In the genomic region with DNA sequence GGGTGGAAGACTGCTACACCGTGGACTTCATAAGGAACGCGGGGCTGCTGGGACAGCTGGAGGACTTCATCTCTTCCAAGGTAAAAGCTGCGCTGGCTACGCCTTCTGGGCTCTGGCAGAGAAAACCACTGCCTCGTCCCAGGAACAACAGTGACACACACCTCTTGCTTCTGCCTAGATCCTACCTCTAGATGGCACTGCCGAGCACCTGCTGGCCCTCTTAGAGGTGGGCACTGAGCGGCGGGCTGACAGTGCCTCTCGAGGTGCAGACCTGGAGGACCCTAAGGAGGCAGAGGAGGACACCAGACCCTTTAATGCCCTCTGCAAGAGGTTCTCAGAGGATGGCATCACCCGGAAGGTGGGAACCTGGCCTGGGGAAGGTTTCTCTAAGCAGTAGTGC, we compare ENCODE assay signal across 9 mouse cellular contexts. TPM values are rescaled to one million over a fixed set of nuclear protein-coding genes. Genes with fewer than 3 reads are reported as not detected.
DNase-seq lines count a peak whose midpoint lies in the region; ATAC-seq and TF ChIP-seq lines count a peak whose summit lies in the region.
"Had no signal": no experiment of that assay in that cellular context is flagged by ENCODE, and none has a peak within 500 bp of the region (broad histone marks: within the 10 kb centered on the region; RNA-seq: fewer than 3 reads in every experiment).

No protein-coding gene starts in this region.

- no peak overlapping the region for H3K4me3 ChIP-seq in lung, adult 2 months (replicated peaks; ENCODE audit: extremely low read depth, low read depth, low read length)
- H3K4me3 ChIP-seq in intestine, embryonic 15.5 days (replicated peaks), result no peak overlapping the region
- H3K4me3 ChIP-seq in stomach, embryonic 16.5 days (replicated peaks; ENCODE audit: low read length), result no peak overlapping the region

- intact Hi-C loops in gastrocnemius, postnatal 36 days (cut with DNase I), result no loop called here

- no peak overlapping the region for H3K9ac ChIP-seq in intestine, embryonic 15.5 days
- H3K9ac ChIP-seq in stomach, embryonic 16.5 days (ENCODE audit: low read length), result no peak overlapping the region

- H3K27ac ChIP-seq in intestine, embryonic 15.5 days, result no peak overlapping the region
- H3K27ac ChIP-seq in stomach, embryonic 16.5 days (ENCODE audit: low read length), result no peak overlapping the region

- ATAC-seq in intestine, embryonic 15.5 days, result 0 out of 2 replicates have a peak, but pooled peaks have one; percentile 31
- peak; percentile 47; the same call in 1 of the 2 replicates for ATAC-seq in stomach, embryonic 16.5 days (ENCODE audit: insufficient read depth, low FRiP score)

- 16% methylated on average over 11 of the region's 11 CpGs for WGBS in lung, adult 2 months
- WGBS in intestine, embryonic 15.5 days, result 18% methylated on average over 11 of the region's 11 CpGs
- WGBS in stomach, embryonic 16.5 days, result 14% methylated on average over 11 of the region's 11 CpGs

- DNase-seq in lung, adult 2 months, result peak; percentile 12
- DNase-seq in lung, adult 18-20 months, result no peak
- peak; percentile 76 for DNase-seq in R1 (ENCODE audit: low read depth, low spot score)
- DNase-seq in embryo, embryonic 9.5 days (ENCODE audit: extremely low spot score), result peak; percentile 55
- peak; percentile 5 for DNase-seq in lung, postnatal 25 days (ENCODE audit: low spot score)
- DNase-seq in gastrocnemius, postnatal 36 days, result no peak

- no peak for TF ChIP-seq POLR2A in lung, adult 2 months (IDR thresholded peaks at IDR 0.05; ENCODE audit: borderline replicate concordance, extremely low read depth, low read depth, low read length)

- TF ChIP-seq CTCF in lung, adult 2 months (IDR thresholded peaks at IDR 0.05; ENCODE audit: insufficient read depth, low read length), result peak; percentile 48

- H3K27me3 ChIP-seq in intestine, embryonic 15.5 days (replicated peaks), result no peaks in the 10 kb centered on the region
- H3K27me3 ChIP-seq in stomach, embryonic 16.5 days (ENCODE audit: control insufficient read depth, insufficient read depth, low read length), result no peaks in the 10 kb centered on the region

- no peaks in the 10 kb centered on the region for H3K9me3 ChIP-seq in intestine, embryonic 15.5 days
- no peaks in the 10 kb centered on the region for H3K9me3 ChIP-seq in stomach, embryonic 16.5 days (replicated peaks; ENCODE audit: control insufficient read depth, low read length)

- no peak overlapping the region for H3K4me2 ChIP-seq in intestine, embryonic 15.5 days (replicated peaks)
- no peak overlapping the region for H3K4me2 ChIP-seq in stomach, embryonic 16.5 days (ENCODE audit: low read depth, low read length)

- no peaks in the 10 kb centered on the region for H3K36me3 ChIP-seq in intestine, embryonic 15.5 days
- H3K36me3 ChIP-seq in stomach, embryonic 16.5 days (ENCODE audit: control insufficient read depth, insufficient read depth, low read length), result no peaks in the 10 kb centered on the region

- H3K4me1 ChIP-seq in lung, adult 2 months (ENCODE audit: control insufficient read depth, insufficient read depth, low read length), result no peaks in the 10 kb centered on the region
- H3K4me1 ChIP-seq in intestine, embryonic 15.5 days (replicated peaks), result no peaks in the 10 kb centered on the region
- H3K4me1 ChIP-seq in stomach, embryonic 16.5 days (ENCODE audit: control insufficient read depth, insufficient read depth, low read length), result no peaks in the 10 kb centered on the region

RNA-seq across cellular contexts. Expression of gene Utf1, which starts 12.9 kb away (rescaled TPM):
- polyA plus RNA-seq in lung, adult 2 months (2012; rRNA removed), result 0.09 TPM in 1 of 2 replicates, not detected in the other
- polyA plus RNA-seq in intestine, embryonic 15.5 days (2015; fragmentation: Nextera tagmentation; extraction: Ambion mirVana), result not detected in 2 replicates
- polyA plus RNA-seq in stomach, embryonic 16.5 days (2015; fragmentation: Nextera tagmentation; extraction: Ambion mirVana), result not detected in 2 replicates
- total RNA-seq in gastrocnemius, postnatal 36 days (2021), result not detected
- total RNA-seq: gastrocnemius, postnatal 4 days had no signal

RNA-seq across cellular contexts. Expression of gene Kndc1, which starts 36.2 kb away (rescaled TPM):
- polyA plus RNA-seq in lung, adult 2 months (2012; rRNA removed), result 4.8 and 5.6 TPM in 2 replicates
- 0.13 and 0.24 TPM in 2 replicates for polyA plus RNA-seq in intestine, embryonic 15.5 days (2015; fragmentation: Nextera tagmentation; extraction: Ambion mirVana)
- 0.19 and 0.22 TPM in 2 replicates for polyA plus RNA-seq in stomach, embryonic 16.5 days (2015; fragmentation: Nextera tagmentation; extraction: Ambion mirVana)
- not detected for total RNA-seq in gastrocnemius, postnatal 36 days (2021)

RNA-seq across cellular contexts. Expression of gene 6430531B16Rik, which starts 47.8 kb away (rescaled TPM):
- polyA plus RNA-seq in lung, adult 2 months (2012; rRNA removed), result 5.6 and 6.8 TPM in 2 replicates
- polyA plus RNA-seq in intestine, embryonic 15.5 days (2015; fragmentation: Nextera tagmentation; extraction: Ambion mirVana), result 0.15 and 0.24 TPM in 2 replicates
- polyA plus RNA-seq in stomach, embryonic 16.5 days (2015; fragmentation: Nextera tagmentation; extraction: Ambion mirVana), result 0.24 and 0.34 TPM in 2 replicates
- not detected for total RNA-seq in gastrocnemius, postnatal 36 days (2021)
- total RNA-seq: gastrocnemius, postnatal 4 days had no signal

Comparison
In these comparisons a context has a peak if more than half of its experiments do, and no peak if none do; other contexts are left out.
1. DNase-seq: peak in lung, adult 2 months (single experiment), R1 (single experiment), embryo, embryonic 9.5 days (single experiment) and lung, postnatal 25 days (single experiment); none in lung, adult 18-20 months (0 of 2) and gastrocnemius, postnatal 36 days (0 of 2).